Mouse (Mus musculus) heart, embryonic 16.5 days (tissue): Measurements from ENCODE around the gene Specc1. TPM values are rescaled to one million over a fixed set of nuclear protein-coding genes. Genes with fewer than 3 reads are reported as not detected.

Experiments
- ATAC-seq: fragments of 200-750 bp; cut with Nextera tagmentation; replicated peaks from 2 replicates; pipeline ENCODE4 v1.8.0; 2017; ENCODE audit warnings: moderate number of reproducible peaks; ENCODE audit not compliant: insufficient read depth, low FRiP score; ENCODE audit errors: extremely low read depth
- H3K27ac ChIP-seq: fragments of 300-500 bp; sonication (generic); 2 replicates; pipeline ENCODE4 v1.5.1; 2014; ENCODE audit warnings: mild to moderate bottlenecking, low read length, control low read depth, moderate library complexity
- H3K27me3 ChIP-seq: fragments of 300-500 bp; sonication (generic); 2 replicates; pipeline ENCODE4 v1.6.1; 2014; ENCODE audit warnings: low read length, mixed read lengths; ENCODE audit not compliant: control insufficient read depth, insufficient read depth
- H3K36me3 ChIP-seq: fragments of 300-500 bp; sonication (generic); 2 replicates; pipeline ENCODE4 v1.6.1; 2014; ENCODE audit not compliant: control insufficient read depth, insufficient read depth
- H3K4me1 ChIP-seq: fragments of 300-500 bp; sonication (generic); 2 replicates; pipeline ENCODE4 v1.6.1; 2014; ENCODE audit warnings: low read length, mixed read lengths; ENCODE audit not compliant: control insufficient read depth, insufficient read depth
- H3K4me2 ChIP-seq: fragments of 300-500 bp; sonication (generic); 2 replicates; pipeline ENCODE4 v1.6.1; 2014; ENCODE audit warnings: low read depth, mild to moderate bottlenecking, control low read depth, low read length
- H3K4me3 ChIP-seq: fragments of 300-500 bp; sonication (generic); 2 replicates; pipeline ENCODE4 v1.5.1; 2014; ENCODE audit warnings: mild to moderate bottlenecking, control low read depth, low read length
- H3K9ac ChIP-seq: fragments of 300-500 bp; sonication (generic); 2 replicates; pipeline ENCODE4 v1.6.1; 2014; ENCODE audit warnings: low read length, control low read depth
- H3K9me3 ChIP-seq: fragments of 300-500 bp; sonication (generic); replicated peaks from 2 replicates; pipeline ENCODE4 v1.6.1; 2016; ENCODE audit warnings: low read length; ENCODE audit not compliant: control insufficient read depth
- WGBS: fragments of 180-500 bp; shearing (Covaris S2); extraction: QIAGEN DNeasy Blood & Tissue Kit; methylation state at CpG from one replicate; pipeline ENCODE4 v1.1.7; 2014; 5-methylcytosine and 5-hydroxymethylcytosine counted together
- polyA plus RNA-seq: library from polyadenylated mRNA; unstranded; fragments of >200 nt; fragmentation: Nextera tagmentation; extraction: Ambion mirVana; gene quantifications from 2 replicates; pipeline ENCODE4 v1.2.1, GENCODE M21; 2015

The Specc1 gene
- polyA plus RNA-seq, 1 experiment from 2014 or later: 9.3 TPM

DNA sequence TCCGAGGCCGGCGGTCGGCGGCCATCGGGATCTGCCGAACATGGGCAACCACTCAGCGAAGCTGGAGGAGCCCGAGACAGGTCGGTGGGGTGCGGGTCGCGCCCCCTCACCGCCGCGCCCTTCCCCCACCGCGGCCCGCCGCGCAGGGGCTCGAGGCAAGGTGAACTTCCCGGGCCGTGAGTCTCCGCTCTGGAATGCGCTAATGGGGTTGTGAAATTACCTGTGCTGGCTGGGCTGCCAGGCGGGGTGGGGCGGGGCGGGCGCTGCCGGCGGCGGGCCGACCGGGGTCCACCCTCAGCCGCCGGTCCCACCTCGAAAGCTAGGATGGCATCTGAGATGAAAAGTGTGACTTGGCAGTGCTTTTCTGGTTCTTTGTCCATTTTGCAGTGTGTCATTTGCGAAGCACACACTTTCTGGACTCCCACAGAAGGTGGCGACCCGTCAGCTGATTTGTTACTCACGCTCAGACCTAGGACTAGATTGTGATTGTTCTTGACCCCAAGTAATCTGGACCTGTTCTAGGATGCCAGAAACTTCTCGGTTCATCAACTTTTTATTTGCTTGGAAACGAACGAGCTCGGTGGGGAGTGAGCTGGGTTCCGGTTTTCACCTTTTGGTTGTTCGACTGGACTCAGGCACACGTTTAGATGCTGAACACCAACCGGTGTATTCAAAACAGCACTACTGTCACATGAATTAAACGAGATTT is 120.7 kb downstream of the Specc1 start:
- H3K36me3 ChIP-seq: no peaks in the 10 kb centered on the region
- H3K4me3 ChIP-seq: peak overlapping the region; percentile 89
- no peaks in the 10 kb centered on the region; the same call in 1 of the 2 replicates for H3K27me3 ChIP-seq
- H3K9me3 ChIP-seq: no peaks in the 10 kb centered on the region
- no peak; the same call in 1 of the 2 replicates for ATAC-seq
- H3K4me2 ChIP-seq: peak overlapping the region; percentile 94
- 2% methylated on average over 48 of the region's 51 CpGs for WGBS
- H3K27ac ChIP-seq: peak overlapping the region; percentile 92
- peak overlapping the region; percentile 94 for H3K9ac ChIP-seq
- H3K4me1 ChIP-seq: peaks cover 6% of the 10 kb centered on the region

DNA sequence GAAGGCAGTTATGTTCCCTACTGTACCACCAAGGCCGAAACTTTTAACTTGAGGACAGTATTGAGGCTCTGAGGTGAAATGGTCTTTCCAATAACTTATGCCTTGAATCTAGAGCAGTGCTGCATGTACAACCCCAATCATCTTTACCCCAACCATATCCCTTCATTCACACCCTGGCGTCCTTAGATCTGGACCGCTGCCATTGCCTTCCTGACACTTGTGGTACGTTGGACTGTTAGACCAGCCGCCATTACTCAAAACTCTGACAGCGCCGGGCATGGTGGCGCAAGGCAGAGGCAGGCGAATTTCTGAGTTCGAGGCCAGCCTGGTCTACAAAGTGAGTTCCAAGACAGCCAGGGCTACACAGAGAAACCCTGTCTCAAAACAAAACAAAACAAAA is 121.8 kb downstream of the Specc1 start:
- Histone ChIP-seq H3K27ac (no peak overlapping the region), H3K27me3 (no peaks in the 10 kb centered on the region; the same call in 1 of the 2 replicates), H3K4me2 (peak overlapping the region; percentile 94; the same call in 1 of the 2 replicates), H3K9me3 (no peaks in the 10 kb centered on the region), H3K9ac (no peak overlapping the region), H3K4me3 (0 out of 2 replicates have a peak overlapping the region, but pooled peaks have one; percentile 6), H3K4me1 (peaks cover 6% of the 10 kb centered on the region), H3K36me3 (no peaks in the 10 kb centered on the region)
- WGBS: 87% methylated on average over 10 of the region's 10 CpGs
- ATAC-seq: no peak

DNA sequence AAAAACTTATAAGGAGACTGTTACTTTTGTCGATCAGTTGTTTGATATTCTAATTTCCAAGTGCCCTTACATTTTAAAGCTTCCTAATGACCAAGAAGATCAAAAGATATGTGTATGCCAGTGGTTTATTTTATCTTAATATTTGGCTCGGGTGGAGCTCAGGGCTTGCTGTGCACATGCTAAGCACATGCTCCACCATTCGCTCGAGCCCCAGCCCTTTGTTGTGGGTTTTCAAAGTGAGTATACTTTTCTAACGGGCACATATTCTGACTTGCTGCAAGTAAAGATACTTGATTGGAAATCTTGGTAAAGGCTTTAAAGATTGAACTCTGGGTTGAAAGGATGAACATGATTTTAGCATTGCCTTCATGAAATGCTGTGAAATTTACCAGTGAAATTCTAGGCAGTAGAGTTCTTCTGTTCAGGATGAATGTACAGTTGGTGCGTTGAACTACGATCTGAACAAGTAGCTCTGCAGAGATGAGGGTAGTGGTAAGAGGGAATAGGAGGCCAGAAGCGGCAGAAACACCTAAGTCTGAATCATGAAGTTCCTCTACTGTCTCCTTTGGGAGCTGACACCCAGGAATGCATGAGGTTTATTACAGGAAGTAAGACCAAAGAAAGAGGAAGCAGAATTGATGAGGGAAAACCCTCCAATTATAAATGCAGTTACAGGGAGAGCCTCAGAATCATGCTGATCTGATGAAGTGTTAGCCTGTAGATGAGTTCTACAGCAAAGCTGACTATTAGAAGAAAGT is 122.7 kb downstream of the Specc1 start:
- Histone ChIP-seq H3K27me3 (no peaks in the 10 kb centered on the region; the same call in 1 of the 2 replicates), H3K27ac (no peak overlapping the region), H3K4me1 (peaks cover 6% of the 10 kb centered on the region), H3K9ac (no peak overlapping the region), H3K9me3 (no peaks in the 10 kb centered on the region), H3K36me3 (no peaks in the 10 kb centered on the region), H3K4me3 (no peak overlapping the region), H3K4me2 (no peak overlapping the region)
- ATAC-seq: no peak
- WGBS: 82% methylated on average over 8 of the region's 8 CpGs

DNA sequence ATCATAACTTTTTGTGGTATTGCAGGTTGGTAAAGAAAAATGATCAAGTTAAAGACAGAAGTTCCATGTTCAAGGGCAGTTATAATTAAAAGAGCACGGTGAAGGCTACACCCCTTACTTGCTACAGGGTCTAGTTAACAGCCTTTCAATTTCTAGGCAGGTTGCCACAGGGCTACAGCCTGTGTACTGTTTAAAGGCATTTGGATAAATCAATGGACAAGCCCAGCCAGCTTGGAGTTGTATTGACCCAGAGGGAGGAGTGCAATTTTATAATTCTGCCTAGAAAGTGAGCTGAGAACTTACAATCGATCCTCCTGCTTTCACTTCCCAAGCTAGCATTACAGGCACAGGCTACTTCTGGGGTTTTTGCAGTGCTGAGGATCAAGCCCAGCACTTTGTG is 123.9 kb downstream of the Specc1 start:
- ATAC-seq: no peak
- Histone ChIP-seq H3K4me3 (no peak overlapping the region), H3K27ac (no peak overlapping the region), H3K4me1 (peaks cover 6% of the 10 kb centered on the region), H3K9me3 (no peaks in the 10 kb centered on the region), H3K4me2 (no peak overlapping the region), H3K36me3 (no peaks in the 10 kb centered on the region), H3K27me3 (no peaks in the 10 kb centered on the region; the same call in 1 of the 2 replicates), H3K9ac (no peak overlapping the region)
- 79% methylated on average over 2 of the region's 2 CpGs for WGBS

DNA sequence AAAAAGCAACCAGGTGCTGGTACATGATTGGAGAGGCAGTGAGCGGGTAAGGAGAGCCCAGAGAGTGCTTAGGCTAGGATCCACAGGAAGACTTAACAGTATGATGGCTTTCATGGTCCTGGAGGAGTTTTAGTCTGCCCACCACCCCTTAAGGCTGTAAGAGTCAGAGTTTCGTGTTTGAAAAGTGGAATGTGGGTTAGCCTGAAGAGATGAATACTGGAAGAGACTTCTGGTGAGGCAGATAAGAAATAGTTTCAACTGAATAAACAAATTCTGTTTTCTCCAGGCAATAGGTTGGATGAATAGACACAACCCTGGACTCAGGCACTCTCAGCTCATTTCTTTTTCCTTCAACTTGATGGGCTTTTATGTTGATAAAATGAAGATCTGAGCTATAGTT is 130.1 kb downstream of the Specc1 start:
- Histone ChIP-seq H3K4me1 (peaks cover 5% of the 10 kb centered on the region), H3K27ac (no peak overlapping the region), H3K9me3 (no peaks in the 10 kb centered on the region), H3K9ac (no peak overlapping the region), H3K36me3 (no peaks in the 10 kb centered on the region), H3K4me3 (no peak overlapping the region), H3K27me3 (no peaks in the 10 kb centered on the region), H3K4me2 (no peak overlapping the region)
- ATAC-seq: no peak
- WGBS: 75% methylated on average over 2 of the region's 2 CpGs

DNA sequence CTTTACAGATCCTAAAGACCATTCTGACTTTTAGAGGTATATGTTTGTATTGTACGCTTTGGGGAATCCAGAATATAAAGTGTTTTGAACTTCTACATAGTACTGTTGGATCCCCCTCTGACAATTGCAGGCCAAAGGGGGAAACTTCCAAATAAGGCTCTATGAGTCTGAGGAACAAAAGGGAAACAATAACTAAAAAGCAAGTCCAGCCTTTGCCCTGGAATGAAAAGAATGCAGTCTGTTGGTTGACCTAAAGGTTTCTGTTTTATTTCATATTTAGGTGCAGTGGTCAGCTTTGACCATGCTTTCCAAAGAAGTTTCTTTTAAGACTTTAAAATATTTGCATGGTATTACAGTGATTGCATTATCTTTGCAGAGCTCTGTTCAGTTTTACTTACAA is 130.5 kb downstream of the Specc1 start:
- Histone ChIP-seq H3K9ac (no peak overlapping the region), H3K9me3 (no peaks in the 10 kb centered on the region)

DNA sequence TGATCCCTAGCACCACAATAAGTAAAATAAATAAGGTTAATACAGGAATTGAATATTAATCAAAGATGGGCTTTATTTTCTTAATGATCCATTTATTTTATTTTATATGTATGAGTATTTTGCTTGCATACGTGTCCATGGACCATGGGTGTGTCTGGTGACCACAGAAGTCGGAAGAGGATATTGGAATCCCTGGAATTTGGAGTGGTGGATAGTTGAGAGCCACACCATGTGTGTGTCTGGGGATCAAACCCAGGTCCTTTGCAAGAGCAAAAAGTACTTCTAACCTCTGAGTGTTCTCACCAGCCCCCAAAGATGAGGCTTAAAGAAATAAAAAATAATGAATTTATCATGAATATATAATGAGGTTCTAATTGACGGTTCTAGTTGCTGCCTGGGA is 132.1 kb downstream of the Specc1 start:
- Histone ChIP-seq H3K4me1 (peaks cover 5% of the 10 kb centered on the region), H3K9ac (no peak overlapping the region), H3K27me3 (no peaks in the 10 kb centered on the region), H3K4me2 (no peak overlapping the region), H3K27ac (no peak overlapping the region), H3K4me3 (no peak overlapping the region), H3K36me3 (no peaks in the 10 kb centered on the region), H3K9me3 (no peaks in the 10 kb centered on the region)
- no peak for ATAC-seq
- WGBS: 79% methylated on average over 3 of the region's 3 CpGs

More for the DNA sequence above, 130.5 kb downstream of the Specc1 start:
- H3K27me3 ChIP-seq: no peaks in the 10 kb centered on the region
- no peak overlapping the region for H3K4me2 ChIP-seq
- H3K36me3 ChIP-seq: no peaks in the 10 kb centered on the region
- no peak overlapping the region for H3K27ac ChIP-seq
- H3K4me3 ChIP-seq: no peak overlapping the region
- WGBS: 74% methylated on average over 1 of the region's 1 CpGs
- ATAC-seq: no peak
- H3K4me1 ChIP-seq: peaks cover 5% of the 10 kb centered on the region

DNA sequence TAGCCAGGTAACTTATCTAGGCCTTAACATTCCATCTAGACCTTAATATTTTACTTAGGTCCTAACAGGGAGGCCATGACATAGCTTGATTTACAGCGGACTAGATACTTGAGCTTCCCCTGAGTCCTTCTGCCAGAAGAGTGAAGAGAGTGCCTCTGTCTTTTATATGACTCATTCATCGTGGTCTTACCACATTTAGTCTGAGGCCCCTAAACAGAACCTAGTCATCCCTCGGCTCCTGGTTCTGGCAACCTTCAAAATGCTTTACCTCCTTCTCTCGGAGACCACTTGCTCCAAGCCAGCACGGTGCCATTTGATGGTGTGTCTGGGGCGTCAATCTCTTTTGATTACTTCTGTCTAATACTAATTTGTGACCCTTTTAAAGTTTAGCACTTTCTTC is 133.8 kb downstream of the Specc1 start:
- ATAC-seq: no peak
- Histone ChIP-seq H3K4me3 (no peak overlapping the region), H3K9me3 (no peaks in the 10 kb centered on the region), H3K4me2 (no peak overlapping the region), H3K27me3 (no peaks in the 10 kb centered on the region), H3K9ac (no peak overlapping the region), H3K27ac (no peak overlapping the region), H3K36me3 (no peaks in the 10 kb centered on the region), H3K4me1 (peaks cover 5% of the 10 kb centered on the region)
- 83% methylated on average over 6 of the region's 6 CpGs for WGBS

DNA sequence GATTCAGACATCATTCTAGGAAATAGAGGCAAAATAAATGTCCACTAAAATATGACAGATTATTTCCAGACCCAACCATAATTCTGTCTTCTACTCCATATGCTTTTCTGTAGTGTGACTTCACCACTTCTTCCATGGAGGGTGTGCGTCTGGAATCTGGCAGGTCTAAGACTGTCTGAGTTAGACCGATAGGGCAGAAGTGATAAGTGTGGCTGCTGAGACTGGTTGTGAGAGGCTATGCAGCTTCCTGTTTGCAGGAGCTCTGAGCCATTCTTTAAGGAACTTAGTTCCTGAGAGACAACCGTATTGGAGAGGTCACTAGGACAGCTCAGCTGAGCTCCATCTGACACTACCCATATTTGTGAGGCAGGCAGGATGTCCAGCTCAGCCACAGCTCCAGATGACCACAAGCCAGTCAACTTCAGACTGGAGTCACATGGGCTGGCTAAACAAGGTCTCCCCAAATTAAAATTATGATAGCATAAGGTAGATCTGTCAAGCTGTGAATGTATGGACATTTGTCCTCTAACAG is 146.9 kb downstream of the Specc1 start:
- WGBS: 18% methylated on average over 3 of the region's 3 CpGs
- Histone ChIP-seq H3K4me1 (no peaks in the 10 kb centered on the region), H3K36me3 (no peaks in the 10 kb centered on the region), H3K4me3 (no peak overlapping the region), H3K27me3 (no peaks in the 10 kb centered on the region), H3K4me2 (no peak overlapping the region), H3K27ac (0 out of 2 replicates have a peak overlapping the region, but pooled peaks have one; percentile 0), H3K9ac (no peak overlapping the region), H3K9me3 (no peaks in the 10 kb centered on the region)
- peak; percentile 58; the same call in 1 of the 2 replicates for ATAC-seq
